ENCODE assay signal across 25 mouse cellular contexts in genomic region chr7:72231182-72231877, GRCm38 (mm10).
DNase-seq lines count a peak whose midpoint lies in the region; ATAC-seq and TF ChIP-seq lines count a peak whose summit lies in the region.
"Had no signal": no experiment of that assay in that cellular context is flagged by ENCODE, and none has a peak within 500 bp of the region (broad histone marks: within the 10 kb centered on the region; RNA-seq: fewer than 3 reads in every experiment).

No protein-coding gene starts in this region.

- no peaks in the 10 kb centered on the region for H3K36me3 ChIP-seq in hindbrain, postnatal 0 days (ENCODE audit: insufficient read depth, low read length)
- H3K36me3 ChIP-seq in hindbrain, embryonic 14.5 days (replicated peaks; ENCODE audit: control insufficient read depth, insufficient read depth): no peaks in the 10 kb centered on the region
- no peaks in the 10 kb centered on the region for H3K36me3 ChIP-seq in kidney, embryonic 16.5 days (ENCODE audit: insufficient read depth, low read length)
- no peaks in the 10 kb centered on the region for H3K36me3 ChIP-seq in midbrain, embryonic 13.5 days
- H3K36me3 ChIP-seq: G1E; heart, embryonic 12.5 days; limb, embryonic 15.5 days; neural tube, embryonic 15.5 days had no signal

- no peaks in the 10 kb centered on the region for H3K27me3 ChIP-seq in hindbrain, postnatal 0 days (ENCODE audit: insufficient read depth, low read length)
- no peaks in the 10 kb centered on the region for H3K27me3 ChIP-seq in hindbrain, embryonic 14.5 days (ENCODE audit: control insufficient read depth, insufficient read depth, low read length)
- no peaks in the 10 kb centered on the region for H3K27me3 ChIP-seq in kidney, embryonic 16.5 days (ENCODE audit: insufficient read depth, low read length)
- H3K27me3 ChIP-seq in midbrain, embryonic 13.5 days: no peaks in the 10 kb centered on the region
- H3K27me3 ChIP-seq: CH12.LX; heart, embryonic 12.5 days; neural tube, embryonic 15.5 days had no signal

- no peak overlapping the region for H3K4me3 ChIP-seq in hindbrain, postnatal 0 days (ENCODE audit: low read length)
- no peak overlapping the region for H3K4me3 ChIP-seq in hindbrain, embryonic 14.5 days (replicated peaks; ENCODE audit: low read length)
- H3K4me3 ChIP-seq in kidney, embryonic 16.5 days (ENCODE audit: low read length): no peak overlapping the region
- H3K4me3 ChIP-seq in midbrain, embryonic 13.5 days (replicated peaks): no peak overlapping the region
- H3K4me3 ChIP-seq: heart, embryonic 12.5 days; limb, embryonic 15.5 days; neural tube, embryonic 15.5 days had no signal

- TF ChIP-seq CTCF in hindbrain, postnatal 0 days (IDR thresholded peaks at IDR 0.05; ENCODE audit: low read depth): no peak

- peak; percentile 34 for DNase-seq in hindbrain, postnatal 0 days (ENCODE audit: low spot score)
- no peak for DNase-seq in hindbrain, embryonic 14.5 days (ENCODE audit: low spot score)
- no peak for DNase-seq in kidney, postnatal 4 days
- peak; percentile 7 for DNase-seq in Muller cell, postnatal 12 days (ENCODE audit: inconsistent ontology term)
- DNase-seq in heart, adult 8-10 months (ENCODE audit: low spot score): no peak
- DNase-seq in heart, postnatal 4 days: no peak
- DNase-seq: adrenal gland, adult 8-10 months; cerebellum, adult 2 months; cerebellum, postnatal 25 days; gastrocnemius, postnatal 14 days; heart, adult 11 months; heart, postnatal 10 days; left cerebral cortex, postnatal 4 days; thymus, adult 2 months; thymus, postnatal 4 days had no signal

- H3K9ac ChIP-seq in hindbrain, postnatal 0 days (replicated peaks; ENCODE audit: low read length): no peak overlapping the region
- no peak overlapping the region for H3K9ac ChIP-seq in hindbrain, embryonic 14.5 days
- no peak overlapping the region for H3K9ac ChIP-seq in kidney, embryonic 16.5 days (replicated peaks; ENCODE audit: low read length)
- no peak overlapping the region for H3K9ac ChIP-seq in midbrain, embryonic 13.5 days (replicated peaks)
- H3K9ac ChIP-seq: heart, embryonic 12.5 days; limb, embryonic 15.5 days; neural tube, embryonic 15.5 days had no signal

- no peak overlapping the region for H3K27ac ChIP-seq in hindbrain, postnatal 0 days
- H3K27ac ChIP-seq in hindbrain, embryonic 14.5 days: no peak overlapping the region
- H3K27ac ChIP-seq in kidney, embryonic 16.5 days (ENCODE audit: low read length): no peak overlapping the region
- H3K27ac ChIP-seq in midbrain, embryonic 13.5 days: peak overlapping the region; percentile 30; the same call in 1 of the 2 replicates
- H3K27ac ChIP-seq: limb, embryonic 15.5 days; neural tube, embryonic 15.5 days; stomach, postnatal 0 days had no signal

- H3K4me1 ChIP-seq in hindbrain, postnatal 0 days (ENCODE audit: insufficient read depth, low read length): no peaks in the 10 kb centered on the region
- H3K4me1 ChIP-seq in hindbrain, embryonic 14.5 days (replicated peaks; ENCODE audit: control insufficient read depth, insufficient read depth, low read length): no peaks in the 10 kb centered on the region; the same call in 1 of the 2 replicates
- no peaks in the 10 kb centered on the region for H3K4me1 ChIP-seq in kidney, embryonic 16.5 days (ENCODE audit: insufficient read depth, low read length)
- H3K4me1 ChIP-seq in midbrain, embryonic 13.5 days (replicated peaks): peaks cover 16% of the 10 kb centered on the region
- H3K4me1 ChIP-seq: neural tube, embryonic 15.5 days had no signal

- no peak overlapping the region for H3K4me2 ChIP-seq in hindbrain, postnatal 0 days (ENCODE audit: low read depth, low read length)
- H3K4me2 ChIP-seq in hindbrain, embryonic 14.5 days (replicated peaks): no peak overlapping the region
- no peak overlapping the region for H3K4me2 ChIP-seq in kidney, embryonic 16.5 days (replicated peaks; ENCODE audit: low read depth, low read length)
- 0 out of 2 replicates have a peak overlapping the region, but pooled peaks have one; percentile 11 for H3K4me2 ChIP-seq in midbrain, embryonic 13.5 days (replicated peaks)
- H3K4me2 ChIP-seq: heart, embryonic 12.5 days; limb, embryonic 15.5 days; neural tube, embryonic 15.5 days had no signal

- H3K9me3 ChIP-seq in hindbrain, postnatal 0 days (ENCODE audit: low read length): no peaks in the 10 kb centered on the region
- no peaks in the 10 kb centered on the region for H3K9me3 ChIP-seq in hindbrain, embryonic 14.5 days (ENCODE audit: control insufficient read depth, low read length)
- H3K9me3 ChIP-seq in kidney, embryonic 16.5 days (ENCODE audit: low read length): no peaks in the 10 kb centered on the region
- H3K9me3 ChIP-seq in midbrain, embryonic 13.5 days: no peaks in the 10 kb centered on the region
- H3K9me3 ChIP-seq: heart, embryonic 12.5 days; limb, embryonic 15.5 days; neural tube, embryonic 15.5 days had no signal

- ATAC-seq in hindbrain, postnatal 0 days: no peak
- no peak for ATAC-seq in hindbrain, embryonic 14.5 days (ENCODE audit: low FRiP score)
- 0 out of 2 replicates have a peak, but pooled peaks have one; percentile 31 for ATAC-seq in kidney, embryonic 16.5 days (ENCODE audit: low FRiP score, low TSS enrichment)
- peak; percentile 62; the same call in 1 of the 2 replicates for ATAC-seq in midbrain, embryonic 13.5 days
- ATAC-seq: forebrain, embryonic 16.5 days; lung, postnatal 0 days had no signal

- WGBS in hindbrain, postnatal 0 days: 31% methylated on average over 7 of the region's 7 CpGs
- WGBS in hindbrain, embryonic 14.5 days: 26% methylated on average over 7 of the region's 7 CpGs
- 40% methylated on average over 7 of the region's 7 CpGs for WGBS in kidney, embryonic 16.5 days
- WGBS in midbrain, embryonic 13.5 days: 26% methylated on average over 7 of the region's 7 CpGs

Comparison
In these comparisons a context has a peak if more than half of its experiments do, and no peak if none do; other contexts are left out.
1. DNase-seq: peak in hindbrain, postnatal 0 days (single experiment) and Muller cell, postnatal 12 days (single experiment); none in hindbrain, embryonic 14.5 days (single experiment), kidney, postnatal 4 days (0 of 2), heart, adult 8-10 months (single experiment) and heart, postnatal 4 days (single experiment).
2. ATAC-seq: peak in kidney, embryonic 16.5 days (single experiment) and midbrain, embryonic 13.5 days (single experiment); none in hindbrain, postnatal 0 days (single experiment) and hindbrain, embryonic 14.5 days (single experiment).